Mouse (Mus musculus) layer of hippocampus, postnatal 36 days (tissue): ENCODE data around the gene Gal. TPM values are rescaled to one million over a fixed set of nuclear protein-coding genes. Genes with fewer than 3 reads are reported as not detected.

Experiments used
- DNase-seq, 2 experiments: peaks; one replicate each; pipeline ENCODE4 v3.0.0; 2022
- total RNA-seq, 2 experiments: library from RNA; stranded (reverse); gene quantifications; 2 replicates each; pipeline ENCODE4 v1.2.3; 2021

Gal gene
- 1 to 10 TPM; 1.0 to 1.1 TPM for total RNA-seq

DNA sequence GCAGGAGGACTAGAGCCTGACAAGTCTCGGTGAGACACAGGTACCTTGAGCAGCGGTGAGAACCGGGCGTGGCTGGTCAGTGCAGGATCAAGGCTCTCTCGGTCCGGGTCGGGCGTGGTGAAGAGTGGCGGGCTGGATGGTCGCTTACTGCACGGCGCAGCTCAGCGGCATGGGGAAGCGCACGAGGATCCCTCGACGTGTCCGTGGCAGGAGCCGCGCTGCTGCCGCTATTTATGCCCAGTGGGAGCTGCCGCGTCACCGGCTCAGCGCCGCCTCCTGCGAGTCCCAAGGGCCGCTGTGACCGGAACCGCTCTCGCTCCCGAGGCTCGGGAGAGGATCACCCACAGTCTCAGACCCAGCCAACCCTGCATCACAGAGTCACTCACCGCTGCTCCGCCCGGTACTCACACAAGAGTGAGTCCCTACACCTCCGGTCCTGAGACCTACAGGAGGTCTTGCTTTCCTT lies at the start of gene Gal:
Gal (minus strand) TSS at position 277 of the 466 bp plus-strand sequence.
- no peak for DNase-seq

DNA sequence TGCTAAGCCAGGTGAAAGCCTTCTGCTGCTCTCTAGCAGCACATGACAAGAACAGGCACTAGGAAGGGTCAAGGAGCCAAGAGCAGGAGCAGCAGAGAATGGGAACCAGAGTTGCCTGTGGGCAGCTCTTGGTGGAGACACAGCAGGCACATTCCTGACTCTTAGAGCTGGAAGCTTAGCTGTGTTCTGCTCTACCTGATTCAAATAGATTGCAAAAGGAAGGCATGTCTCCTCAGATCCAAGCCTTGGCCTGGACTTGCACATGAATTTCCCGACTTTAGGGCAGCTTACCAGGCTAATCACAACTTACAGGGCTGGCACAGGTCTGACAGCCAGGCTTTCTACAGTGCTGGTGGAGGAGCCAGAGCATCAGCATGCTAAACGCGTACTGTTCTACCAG lies 45.6 kb upstream of the Gal start:
- no peak for DNase-seq

DNA sequence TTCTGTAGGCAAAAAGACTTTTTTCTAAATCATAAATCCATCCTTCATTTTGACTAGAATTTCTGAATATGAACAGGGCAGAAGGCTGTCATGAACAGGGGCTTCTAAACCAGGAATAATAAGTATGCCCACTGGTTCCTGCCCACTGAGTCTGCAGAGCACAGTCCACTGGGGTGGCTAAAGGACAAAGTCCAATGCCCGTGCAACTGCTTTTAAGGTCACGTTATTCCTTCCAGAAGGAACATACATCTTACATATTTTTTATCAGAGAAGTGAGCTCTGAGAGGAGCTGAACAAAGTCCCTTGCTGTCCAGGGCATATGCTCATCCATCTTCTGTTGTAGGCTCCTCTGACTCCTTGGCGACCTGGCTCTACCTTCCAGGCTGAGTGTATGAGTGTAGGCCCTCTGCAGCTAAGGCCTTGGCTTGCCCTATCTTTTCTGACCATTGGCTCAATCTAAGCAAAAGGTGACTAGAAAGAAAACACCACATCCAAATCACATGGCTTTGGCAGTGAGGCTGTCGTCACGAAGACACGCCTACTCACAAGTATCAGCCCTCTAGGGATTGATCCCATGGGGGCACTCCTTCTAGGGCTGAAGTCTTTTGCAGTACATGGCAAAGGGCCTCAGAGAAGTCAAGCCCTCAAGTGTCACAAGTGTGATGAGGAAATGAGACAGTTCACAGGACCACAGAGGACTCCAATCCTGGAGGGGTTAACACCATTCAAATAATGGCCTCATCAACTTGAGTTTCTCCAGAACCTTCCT lies 44.2 kb upstream of the Gal start:
- no peak for DNase-seq

- DNase-seq = peak in 1 of 2 experiments; percentile 24
Measured at GRCm38 (mm10) chr19:3457700-3458099, 43.4 kb upstream of the Gal start.

DNA sequence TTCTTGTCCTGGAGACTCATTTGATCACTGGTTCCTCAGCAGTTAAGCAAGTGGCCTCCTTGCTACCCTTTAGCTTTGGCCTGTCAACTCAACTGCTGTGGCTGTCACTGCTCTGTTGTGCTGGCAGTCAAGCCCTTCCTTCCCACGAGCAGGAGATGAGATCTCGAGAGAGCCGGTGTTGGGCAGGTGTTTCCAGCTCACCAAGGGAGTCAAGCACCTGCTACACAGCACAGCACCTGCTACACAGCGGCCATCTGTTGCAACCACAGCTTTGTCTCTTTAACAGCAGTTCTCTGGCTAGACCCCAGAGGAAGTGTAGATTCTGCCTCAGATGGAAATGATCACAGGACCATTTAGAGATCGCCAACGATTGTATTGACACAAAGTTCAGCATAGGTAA lies 37.3 kb upstream of the Gal start:
- no peak for DNase-seq

DNA sequence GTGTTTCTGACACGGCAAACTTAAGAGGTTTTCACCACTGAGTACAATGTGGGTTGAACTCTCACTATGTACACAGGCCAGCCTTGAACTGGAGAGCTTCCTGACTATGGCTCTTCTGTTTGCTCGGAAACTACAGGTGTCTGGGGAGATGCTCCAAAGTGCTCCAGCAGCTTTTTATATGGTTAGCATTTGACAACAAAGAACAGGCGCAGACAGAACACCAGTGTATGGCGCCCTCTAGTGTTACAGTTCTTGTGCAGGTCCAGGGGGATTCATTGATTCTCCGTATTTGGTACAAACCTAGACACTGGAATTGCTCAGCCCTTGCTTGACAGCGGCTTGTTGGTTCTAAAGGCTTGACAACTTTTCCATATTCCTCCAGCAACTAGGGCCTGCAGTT lies 36.8 kb upstream of the Gal start:
- DNase-seq = peak; percentile 61 to 70

DNA sequence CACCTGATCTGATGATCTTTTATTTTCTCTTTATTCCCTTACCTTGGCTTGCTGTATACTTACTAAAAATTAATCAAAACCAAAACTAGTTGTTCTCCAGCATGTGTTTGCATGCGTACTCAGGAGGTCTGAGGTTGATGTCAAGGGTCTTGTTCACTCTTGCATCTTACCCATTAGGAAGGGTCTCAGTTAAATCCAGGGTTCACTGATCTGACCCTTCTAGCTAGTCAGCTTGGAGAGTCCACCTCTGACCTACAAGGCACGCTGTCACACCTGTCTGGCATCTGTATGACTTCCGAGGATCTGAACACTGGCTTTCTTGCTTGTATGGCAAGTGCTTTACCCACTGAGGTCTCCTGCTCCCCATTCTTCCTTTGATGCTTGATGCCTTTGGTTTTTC lies 36.4 kb upstream of the Gal start:
- DNase-seq = no peak

- no peak for DNase-seq
Measured at GRCm38 (mm10) chr19:3449248-3449647, 34.9 kb upstream of the Gal start.

DNA sequence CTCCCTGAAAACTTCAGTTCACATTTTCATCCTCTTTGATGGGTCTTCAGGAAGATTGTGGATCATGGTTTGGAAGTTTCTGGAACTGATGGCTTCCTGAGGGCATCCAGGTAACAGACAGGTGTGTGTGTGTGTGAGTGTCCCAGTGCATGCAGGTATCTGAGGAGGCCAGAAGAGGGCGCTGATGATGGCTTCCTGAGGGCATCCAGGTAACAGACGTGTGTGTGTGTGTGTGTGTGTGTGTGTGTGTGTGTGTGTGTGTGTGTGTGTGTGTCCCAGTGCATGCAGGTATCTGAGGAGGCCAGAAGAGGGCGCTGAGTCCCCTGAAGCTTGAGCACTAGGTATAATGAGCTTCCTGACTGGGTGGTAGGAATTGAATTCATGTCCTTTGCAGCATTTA lies 33.0 kb upstream of the Gal start:
- DNase-seq = no peak

DNA sequence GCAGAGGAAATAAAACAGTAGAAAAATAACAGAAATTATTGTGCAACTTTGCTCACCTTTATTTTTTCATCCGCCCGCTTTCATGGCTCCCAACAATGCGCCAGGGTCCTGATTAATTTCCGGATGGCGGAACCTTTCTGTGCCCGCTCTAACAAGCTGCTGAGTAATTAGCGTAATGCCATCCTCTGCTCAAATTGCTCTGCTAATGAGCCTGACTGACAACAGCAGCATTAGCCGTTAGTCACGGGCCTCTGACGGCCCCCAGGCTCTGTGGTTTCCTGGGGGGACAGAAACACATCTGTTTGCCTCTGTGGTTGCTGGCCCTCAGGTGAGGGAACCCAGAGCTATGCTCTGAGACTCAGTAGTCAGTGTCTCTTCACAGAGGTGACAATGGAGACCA lies 26.7 kb upstream of the Gal start:
- no peak for DNase-seq

GRCm38 (mm10) chr19:3440667-3441066 lies 26.3 kb upstream of the Gal start:
- no peak for DNase-seq

- no peak for DNase-seq
Measured at GRCm38 (mm10) chr19:3437980-3438379, 23.6 kb upstream of the Gal start.

DNA sequence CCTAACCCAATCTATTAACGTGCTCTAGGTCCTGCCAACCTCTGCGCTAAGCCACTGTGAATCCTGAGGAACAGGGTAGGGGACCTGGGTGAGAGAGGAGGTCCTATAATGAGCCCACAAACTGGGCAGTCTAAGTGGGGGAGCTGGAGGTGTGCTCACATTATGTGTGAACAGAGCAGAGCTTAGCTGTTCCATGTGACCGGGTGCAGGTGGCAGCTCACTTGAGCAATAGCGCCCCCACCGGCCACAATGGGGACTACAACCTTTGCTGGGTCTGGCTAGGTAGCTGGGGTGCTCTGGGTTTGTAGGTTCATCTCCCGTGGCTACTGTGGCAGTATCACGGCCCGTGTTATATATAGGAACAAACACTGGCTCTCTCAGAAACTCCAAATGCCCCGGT lies 22.5 kb upstream of the Gal start:
- DNase-seq = no peak

GRCm38 (mm10) chr19:3435824-3436223 lies 21.5 kb upstream of the Gal start:
- no peak for DNase-seq

DNA sequence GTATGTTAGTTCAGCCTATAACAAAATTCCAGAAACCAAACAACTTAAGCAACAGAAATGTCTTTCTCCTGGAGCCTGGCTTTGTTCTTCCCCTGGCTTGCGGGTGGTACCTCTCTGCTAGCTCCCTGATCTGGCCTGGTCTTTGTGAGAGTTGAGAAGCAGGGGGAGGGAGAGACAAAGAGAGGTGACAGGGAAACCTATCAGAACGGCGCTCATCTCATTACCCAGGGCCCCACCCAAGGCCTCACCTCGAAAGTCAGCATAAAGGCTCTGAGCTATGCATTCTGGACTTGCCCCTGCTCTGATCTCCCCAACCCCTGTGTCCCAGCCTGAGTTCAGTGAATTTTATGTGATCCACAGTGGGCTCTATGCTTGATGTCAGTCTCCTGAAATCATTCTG lies 20.3 kb upstream of the Gal start:
- DNase-seq = no peak

- DNase-seq = no peak
Measured at GRCm38 (mm10) chr19:3434124-3434523, 19.8 kb upstream of the Gal start.

GRCm38 (mm10) chr19:3431969-3432368 lies 17.6 kb upstream of the Gal start:
- no peak for DNase-seq

- no peak for DNase-seq
Measured at GRCm38 (mm10) chr19:3431066-3431465, 16.7 kb upstream of the Gal start.

DNA sequence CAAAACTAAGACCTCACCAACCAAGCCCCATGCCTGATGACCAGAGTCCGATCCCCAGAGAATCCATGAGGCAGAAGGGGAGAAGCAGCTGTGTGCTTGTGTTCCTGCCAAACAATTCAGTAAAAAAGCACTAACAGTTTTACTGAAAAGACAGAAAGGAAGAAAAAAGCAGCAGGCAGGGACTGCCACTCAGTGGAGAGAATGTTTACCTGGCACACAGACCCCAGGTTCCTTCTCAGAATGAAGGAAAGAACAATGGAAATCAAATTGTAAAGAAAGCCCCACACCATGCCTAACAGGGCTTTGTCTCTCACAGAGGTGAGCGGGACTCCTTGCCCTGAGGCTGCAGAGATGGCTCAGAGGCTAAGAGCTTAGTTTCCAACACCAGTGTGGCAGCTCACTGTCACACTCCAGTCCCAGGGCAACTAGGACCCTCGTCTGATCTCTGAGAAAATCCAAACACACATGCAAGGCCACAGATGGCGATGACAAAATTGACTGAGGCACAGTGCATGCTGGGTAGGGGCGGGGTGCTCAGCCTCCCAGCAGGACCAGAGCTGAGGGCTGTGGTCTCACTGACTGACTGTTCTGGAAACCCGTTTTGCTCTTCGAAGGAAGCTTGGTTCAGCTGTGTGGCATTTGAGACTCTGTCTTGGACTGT lies 14.9 kb upstream of the Gal start:
- DNase-seq = no peak

GRCm38 (mm10) chr19:3428057-3428830 lies 13.9 kb upstream of the Gal start:
- peak in 1 of 2 experiments; percentile 6 for DNase-seq

DNA sequence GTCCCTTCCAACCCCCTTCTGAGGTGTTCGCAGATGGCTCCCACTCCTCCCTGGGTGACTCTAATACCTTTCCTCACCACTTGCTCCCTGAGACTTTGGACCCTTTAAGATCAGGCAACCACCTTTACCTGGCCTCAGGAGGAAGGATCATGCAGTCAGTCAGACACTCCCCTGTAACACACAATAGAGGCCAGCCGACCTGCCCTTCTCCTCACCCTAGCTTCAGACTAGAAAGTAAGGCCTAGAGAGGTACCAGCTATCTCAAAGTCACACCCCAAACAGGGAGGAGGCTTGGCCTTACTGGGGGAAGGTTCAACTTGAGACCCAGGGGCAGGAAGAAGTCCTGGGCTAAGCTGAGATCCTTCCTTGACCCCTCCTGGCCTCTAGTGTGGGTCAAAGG lies 9.9 kb upstream of the Gal start:
- no peak for DNase-seq

- DNase-seq = no peak
Measured at GRCm38 (mm10) chr19:3422981-3423380, 8.6 kb upstream of the Gal start.

GRCm38 (mm10) chr19:3422488-3422887 lies 8.1 kb upstream of the Gal start:
- DNase-seq = no peak
